Mouse (Mus musculus) left cerebral cortex, adult 11 months (tissue): ENCODE measurements at regions not wholly inside any gene's neighbourhood (a gene's known extent, or its start where the extent isn't known, plus 50 kb on each side); places are given as distances from the start of the nearest gene placed in this dataset.

Source experiments
- DNase-seq: peaks from one replicate; pipeline ENCODE4 v3.0.0; 2022; ENCODE audit warnings: low spot score

DNA sequence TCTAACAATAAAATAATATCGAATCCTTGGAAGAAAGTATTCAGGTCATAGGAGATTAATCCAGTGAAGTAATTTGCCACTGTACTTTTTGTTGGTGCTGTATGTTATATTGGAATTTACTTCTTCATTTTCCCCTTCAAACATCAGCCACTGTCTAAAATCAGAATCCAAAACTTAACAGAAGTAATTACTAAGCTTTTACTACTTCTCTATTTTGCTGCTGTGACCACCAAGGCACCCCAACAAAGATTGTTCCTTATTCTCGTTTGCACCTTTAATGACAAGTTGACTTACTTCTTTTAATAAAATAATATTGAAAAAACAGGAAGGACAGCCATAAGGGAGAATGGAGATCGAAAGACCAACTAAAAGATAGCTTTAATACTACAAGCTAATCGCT is 1130.1 kb upstream of the Cited2 start:
- DNase-seq = no peak

DNA sequence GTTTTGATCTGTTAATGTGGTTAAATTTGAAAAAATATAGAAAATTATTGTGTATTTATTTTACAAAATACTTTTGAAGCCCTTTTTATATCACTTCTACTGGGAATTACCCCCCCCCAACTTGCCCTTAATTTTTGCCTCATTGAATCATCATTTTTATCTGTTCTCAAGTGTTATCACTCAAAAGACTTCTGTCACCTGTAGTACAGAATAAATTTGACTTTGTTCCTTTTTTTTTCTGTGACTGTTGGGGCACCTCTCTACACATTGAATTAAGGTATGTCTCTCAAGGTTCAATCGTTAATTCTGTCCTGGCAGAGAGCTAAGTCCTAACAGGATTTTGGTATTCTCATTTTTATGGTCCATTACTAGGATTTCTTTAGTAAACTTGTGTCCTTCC is 1123.0 kb upstream of the Cited2 start:
- DNase-seq = no peak

DNA sequence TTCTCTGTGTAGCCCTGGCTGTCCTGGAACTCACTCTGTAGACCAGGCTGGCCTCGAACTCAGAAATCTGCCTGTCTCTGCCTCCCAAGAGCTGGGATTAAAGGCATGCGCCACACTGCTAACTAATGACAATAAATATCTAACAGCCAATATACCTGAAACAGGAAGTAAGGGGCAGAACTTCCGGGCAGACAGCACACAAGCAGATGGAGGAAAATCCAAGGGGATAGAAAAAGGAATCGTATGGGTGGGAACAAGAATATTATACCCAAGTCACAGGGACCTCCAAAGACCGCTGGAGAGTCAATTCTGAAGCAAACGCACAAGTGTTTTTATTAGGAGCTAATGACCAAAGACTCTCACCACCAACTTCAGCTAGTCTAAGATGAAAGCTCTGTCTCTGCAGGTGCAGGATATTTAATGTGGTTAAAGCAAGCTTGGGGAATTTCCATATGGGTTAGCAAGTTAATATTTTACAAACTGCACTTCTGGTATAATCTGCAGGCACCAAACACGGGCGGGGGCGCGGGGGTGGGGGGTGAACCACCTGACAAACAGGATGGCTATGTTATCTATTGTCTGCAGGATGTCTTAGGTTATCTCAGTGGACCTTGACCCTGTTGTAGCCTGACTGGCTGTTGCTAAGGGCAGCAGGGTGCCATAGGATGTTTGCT is 1122.3 kb upstream of the Cited2 start:
- DNase-seq = no peak

DNA sequence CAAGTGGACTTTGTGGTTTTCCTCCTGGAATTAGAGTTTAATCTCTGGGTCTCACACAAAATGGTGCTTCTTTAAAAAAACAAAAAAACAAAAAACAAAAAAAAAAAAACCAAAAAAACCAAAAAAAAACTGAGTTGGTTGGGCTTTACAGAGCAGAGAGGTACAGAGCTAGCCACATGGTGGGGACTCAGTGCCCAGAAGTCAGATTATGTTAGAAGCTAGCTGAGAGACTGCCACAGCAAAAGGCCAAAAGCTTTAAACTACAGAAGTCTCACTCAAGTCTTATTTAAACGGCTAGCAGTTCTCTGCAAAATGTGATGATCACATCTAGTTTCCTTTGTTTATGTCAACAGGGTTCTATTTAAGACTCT is 1121.8 kb upstream of the Cited2 start:
- DNase-seq = no peak

DNA sequence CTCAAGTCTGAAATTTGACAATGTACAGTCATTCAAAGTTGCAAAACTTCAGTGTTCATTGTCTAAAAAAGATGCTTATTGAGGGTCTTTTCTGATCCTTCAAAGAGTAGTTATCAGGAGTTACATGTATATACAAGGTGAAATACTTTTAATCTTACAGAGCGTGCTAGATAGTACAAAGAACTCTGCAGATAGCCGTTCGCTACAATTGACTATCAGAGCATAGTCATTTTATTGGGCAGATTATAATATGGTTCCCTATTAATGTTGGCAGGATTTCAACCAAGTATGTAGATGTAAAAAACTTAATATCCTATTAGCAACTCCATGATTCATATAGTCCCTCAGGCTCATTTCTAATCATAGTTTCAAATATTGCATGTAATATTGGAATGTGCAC is 1114.7 kb upstream of the Cited2 start:
- no peak for DNase-seq

DNA sequence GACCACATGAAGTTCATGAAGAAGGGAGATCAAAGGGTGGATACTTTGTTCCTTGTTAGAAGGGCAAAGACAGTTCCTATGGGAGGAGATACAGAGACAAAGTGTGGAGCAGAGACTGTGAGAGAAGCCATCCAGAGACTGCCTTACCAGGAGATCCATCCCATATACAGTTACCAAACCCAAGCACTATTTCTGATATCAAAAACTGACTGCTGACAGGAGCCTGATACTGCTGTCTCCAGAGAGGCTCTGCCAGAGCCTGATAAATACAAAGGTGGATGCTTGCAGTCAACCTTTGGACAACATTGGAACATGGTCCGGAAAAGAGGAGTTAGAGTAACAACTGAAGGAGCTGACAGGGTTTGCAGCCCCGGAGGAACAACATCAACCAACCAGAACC is 1104.3 kb upstream of the Cited2 start:
- DNase-seq = no peak

DNA sequence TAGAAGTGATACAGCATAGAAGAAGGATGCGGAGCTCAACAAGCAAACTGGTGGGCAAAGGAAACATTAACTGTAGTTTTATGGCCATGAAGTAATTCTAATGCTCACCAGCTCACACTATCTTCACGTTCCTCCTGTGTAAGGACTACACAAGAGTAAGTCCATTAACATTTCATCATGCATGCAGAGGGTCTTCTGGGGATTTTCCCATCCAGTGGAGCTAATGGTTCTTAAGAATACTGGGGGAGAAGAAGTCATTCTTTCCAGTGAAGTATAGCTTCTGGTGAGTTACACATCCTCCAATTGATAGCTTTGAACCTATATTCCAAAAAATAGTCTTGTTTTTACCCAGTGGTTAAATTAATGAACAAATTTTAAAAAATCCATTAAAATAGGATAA is 1103.4 kb upstream of the Cited2 start:
- no peak for DNase-seq

DNA sequence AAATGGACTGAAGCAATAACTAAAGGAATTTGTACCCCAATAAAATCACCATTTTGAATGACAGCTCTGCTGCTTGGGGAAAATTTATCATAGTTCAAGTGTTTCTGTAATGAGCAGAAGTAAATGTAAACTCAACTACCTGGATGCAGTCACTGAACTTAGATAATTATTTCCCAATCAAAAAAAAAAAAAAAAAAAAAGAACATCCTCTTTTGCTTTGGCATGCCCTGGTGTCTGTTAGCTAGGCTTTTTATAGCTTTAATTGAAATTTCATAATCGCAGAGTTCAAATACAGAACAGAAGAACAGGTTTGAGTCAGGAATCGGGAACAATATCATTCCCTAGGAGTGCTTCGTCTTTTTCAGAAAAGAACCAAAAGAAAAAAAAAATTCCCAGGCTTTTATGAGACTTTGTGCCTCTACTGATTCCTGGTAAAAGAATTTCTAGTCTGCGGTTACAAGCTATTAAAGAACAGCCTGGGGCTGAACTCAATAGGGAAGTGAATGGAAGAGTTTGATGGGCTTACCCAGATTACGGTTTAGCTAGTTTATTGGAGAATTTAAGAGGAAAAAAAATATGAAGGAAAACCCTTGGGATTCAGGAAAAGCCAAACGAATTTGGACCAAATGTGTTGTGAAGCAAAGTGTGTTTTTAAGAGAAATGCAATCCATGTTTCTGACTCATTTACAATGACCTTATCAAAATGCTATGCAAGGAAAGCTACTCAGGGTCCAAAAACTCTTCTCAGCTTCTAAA is 1102.0 kb upstream of the Cited2 start:
- no peak for DNase-seq

DNA sequence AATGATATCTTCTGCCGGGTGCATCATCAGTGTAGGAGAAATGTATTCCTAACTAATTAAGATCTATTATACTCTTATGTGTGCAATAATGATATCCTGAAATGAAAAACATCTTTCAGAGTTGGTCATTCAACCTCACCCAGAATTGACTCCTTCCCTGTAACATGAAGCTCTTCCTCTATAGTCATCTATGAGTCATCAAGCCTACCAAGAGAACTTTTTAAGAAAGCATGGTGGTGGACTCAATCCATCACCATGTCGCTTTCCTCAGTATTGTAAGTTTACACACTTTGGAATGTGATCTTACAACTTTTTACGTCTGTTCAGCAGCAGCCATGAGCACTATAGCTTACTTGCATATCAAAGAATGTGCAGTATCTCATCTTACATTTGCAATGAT is 1100.2 kb upstream of the Cited2 start:
- no peak for DNase-seq

DNA sequence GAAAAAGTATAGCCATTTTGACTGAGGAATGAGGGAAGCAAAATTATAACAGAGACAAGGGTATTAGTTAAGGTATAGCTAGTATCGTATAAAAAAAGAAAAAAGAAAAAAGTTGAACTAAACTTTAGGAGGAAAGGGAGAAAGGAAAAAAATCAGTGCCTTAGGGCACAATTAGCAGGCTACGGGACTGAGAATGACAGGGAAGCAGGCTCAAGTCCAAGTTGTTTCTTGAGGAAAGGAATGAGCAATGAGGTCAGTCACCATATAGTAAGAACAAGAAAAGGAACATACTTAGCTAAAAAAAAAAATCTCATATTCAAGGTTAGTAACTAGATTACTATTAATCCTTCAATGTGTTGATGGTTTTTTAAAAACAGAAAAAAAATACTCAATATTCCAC is 1089.8 kb upstream of the Cited2 start:
- DNase-seq = no peak

DNA sequence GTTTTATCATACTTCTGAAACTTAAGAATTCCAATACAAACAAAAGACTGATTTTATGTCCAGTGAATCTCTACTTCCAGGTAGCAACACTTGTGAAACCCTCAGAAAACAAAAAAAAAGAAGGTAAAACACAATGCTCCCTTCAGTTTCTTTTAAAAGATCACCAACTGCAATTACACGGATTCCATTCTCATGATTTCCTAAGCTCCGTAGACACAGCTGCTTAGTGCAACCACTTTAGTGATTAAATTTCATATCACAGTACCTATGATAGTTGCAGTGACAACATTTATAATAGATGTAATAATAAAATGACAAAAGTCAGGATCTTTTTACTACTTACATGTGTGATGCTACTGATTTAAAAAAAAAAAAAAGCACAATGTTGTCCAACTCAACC is 1087.6 kb upstream of the Cited2 start:
- no peak for DNase-seq

DNA sequence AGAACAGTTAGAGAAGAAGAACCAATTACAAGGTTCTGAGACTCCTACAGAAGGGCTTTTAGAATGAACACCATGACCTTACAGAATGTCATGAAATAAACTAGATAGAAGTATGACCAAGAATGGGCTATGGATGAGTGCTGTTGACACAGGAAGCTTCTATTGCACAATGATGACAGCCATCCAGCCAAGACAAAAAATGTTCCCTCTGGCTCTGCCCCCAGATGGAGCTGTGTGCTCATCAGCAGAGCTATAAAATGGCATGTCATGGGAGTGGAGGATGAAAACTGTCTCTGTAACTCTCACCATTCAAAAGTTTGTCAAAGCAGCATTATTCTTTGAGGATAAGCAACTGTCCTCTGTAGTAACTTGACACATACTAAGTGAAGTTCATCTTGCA is 1086.0 kb upstream of the Cited2 start:
- no peak for DNase-seq

DNA sequence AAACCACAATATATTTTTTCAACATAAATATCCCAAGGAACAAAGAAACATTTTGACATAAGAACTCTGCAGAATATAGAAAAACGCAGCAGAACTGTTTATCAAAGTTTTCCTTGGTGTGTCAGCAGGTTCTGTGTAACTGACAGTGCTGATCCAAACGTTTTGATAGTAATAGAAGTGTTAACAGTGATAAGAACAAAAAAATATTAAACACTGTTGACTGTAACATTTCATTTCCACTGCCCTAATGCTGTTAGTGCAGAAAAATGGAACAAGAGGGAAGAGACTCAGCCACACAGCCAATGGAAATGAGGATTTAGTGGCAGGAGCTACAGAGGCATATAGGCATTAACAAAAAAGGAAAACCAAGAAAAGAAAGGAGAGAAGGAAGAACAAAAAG is 1084.9 kb upstream of the Cited2 start:
- no peak for DNase-seq

DNA sequence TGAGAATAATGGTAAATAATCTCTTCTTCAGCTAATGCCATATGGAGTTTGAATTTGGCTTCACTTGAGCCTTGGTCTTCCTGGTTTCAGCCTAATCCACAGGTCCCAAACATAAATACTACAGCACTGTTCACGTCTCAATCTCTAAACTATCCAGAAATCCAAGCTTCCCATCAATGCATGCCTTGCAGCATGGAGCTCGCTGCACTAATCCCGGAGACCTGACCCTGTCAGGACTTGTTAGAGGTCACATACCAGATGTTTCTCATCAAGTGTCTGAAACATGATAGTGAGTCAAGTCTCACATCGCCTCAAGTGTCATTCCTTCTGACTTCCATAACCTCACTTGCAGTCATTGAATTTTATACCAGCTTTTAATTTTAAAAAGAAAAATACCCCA is 1082.9 kb upstream of the Cited2 start:
- DNase-seq = no peak

DNA sequence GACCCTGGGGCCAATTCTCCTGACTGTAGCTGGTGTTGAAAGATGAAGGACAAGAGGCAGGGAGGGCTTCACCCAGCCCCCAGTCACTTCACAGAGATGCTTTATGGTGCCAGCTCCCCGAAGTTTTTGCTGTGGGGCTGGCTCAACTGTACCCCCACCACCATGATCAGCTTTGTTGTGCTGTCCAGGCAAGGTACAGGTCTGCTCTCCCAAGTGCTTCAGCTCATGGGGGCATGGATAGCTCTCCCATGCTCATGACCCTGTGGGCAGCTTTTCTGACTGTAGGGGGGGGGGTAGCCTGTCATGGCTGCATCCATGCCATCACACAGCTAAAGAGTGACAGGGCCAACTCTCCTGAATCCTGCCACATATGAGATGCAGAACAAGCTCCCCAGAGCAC is 1072.9 kb upstream of the Cited2 start:
- no peak for DNase-seq

DNA sequence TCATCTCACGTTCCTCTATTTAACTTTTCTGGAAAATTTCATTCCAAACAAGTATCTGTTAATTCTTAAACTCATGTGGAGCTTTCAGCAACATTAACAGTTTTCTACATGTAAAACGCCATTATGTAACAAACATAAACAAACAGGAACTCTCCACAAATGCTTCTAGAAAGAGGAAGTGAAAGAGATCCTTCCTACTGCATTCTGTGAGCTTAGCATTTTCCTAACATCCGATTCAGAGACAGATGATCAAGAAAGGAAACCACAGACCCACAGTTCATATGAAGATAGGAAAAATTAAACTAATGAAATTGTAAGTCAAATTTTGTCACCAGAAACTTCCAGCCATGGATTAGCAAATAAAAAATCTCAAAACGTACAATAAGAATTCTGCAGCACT is 1070.6 kb upstream of the Cited2 start:
- DNase-seq = no peak

DNA sequence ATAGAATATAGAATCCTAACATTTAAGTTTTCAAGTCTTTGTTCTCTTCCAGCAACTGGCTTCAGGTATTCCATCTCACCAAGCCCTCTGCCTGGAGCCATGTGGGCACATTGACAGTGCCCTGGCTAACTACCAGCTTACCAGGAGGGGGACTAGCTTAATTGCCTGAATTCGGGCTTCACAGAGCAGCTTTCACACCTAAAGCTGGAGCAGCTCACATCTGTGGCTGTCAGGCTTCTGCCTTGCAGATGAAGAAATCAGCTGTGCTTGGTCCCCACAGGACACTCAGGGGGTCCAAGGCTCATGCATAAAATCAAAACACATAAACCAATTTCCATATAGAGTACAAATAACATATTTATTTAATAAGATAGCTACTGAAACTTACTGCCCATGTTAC is 1058.5 kb upstream of the Cited2 start:
- DNase-seq = no peak

DNA sequence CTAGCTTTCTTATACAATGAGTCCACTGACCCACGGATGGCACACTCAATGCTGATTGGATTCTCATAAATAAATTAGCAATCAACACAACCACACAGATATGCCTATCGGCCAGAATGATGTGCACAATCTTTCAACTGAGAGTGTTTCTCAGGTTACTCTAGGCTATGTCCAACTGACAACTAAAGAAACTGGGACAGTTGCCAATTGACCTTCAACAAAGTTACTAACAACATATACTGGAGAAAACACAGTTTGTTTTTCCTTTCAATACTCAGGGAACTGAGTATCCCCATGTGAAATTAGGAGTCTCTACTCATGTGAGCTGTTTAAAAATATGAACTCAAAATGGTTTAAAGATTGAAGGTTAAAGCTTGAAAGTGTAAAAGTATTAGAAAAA is 1052.7 kb upstream of the Cited2 start:
- DNase-seq = no peak

DNA sequence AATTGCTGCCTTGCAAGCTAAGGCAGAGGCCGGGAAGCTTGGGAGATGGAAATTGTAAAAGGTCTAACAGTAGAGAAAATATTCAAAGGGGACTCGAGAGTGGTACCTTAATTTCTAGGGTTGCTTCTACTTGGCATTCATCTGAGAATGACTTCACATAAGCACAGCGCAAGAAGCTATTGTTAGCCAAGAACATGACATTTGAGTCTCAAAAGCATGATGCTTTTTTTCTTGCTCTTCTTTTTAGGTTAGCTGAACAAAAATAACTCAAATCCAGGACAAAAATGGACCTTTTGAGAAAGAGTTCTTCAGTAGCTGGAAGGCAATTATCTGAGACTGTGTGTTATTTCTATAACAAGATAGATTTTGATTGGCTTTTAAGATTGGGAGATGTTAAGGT is 1042.0 kb upstream of the Cited2 start:
- DNase-seq = no peak

DNA sequence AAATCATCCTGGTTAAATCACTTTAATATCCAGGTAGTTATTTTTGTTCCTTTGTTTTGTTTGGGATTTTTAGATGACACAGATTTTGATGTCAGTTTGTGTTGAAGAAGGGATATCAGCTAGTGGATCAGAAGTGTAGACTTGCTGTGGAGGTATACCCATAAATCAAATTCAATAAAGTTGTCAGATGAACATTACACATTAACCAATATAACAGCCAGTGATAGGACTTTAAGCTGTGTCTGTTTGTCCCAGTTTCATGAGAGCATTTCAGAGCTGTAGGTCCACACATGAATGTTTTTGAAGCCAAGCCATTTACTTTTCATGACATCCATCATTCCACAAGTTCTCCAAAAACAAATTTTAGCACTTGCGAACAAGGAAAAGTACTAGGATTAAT is 1037.7 kb upstream of the Cited2 start:
- no peak for DNase-seq

DNA sequence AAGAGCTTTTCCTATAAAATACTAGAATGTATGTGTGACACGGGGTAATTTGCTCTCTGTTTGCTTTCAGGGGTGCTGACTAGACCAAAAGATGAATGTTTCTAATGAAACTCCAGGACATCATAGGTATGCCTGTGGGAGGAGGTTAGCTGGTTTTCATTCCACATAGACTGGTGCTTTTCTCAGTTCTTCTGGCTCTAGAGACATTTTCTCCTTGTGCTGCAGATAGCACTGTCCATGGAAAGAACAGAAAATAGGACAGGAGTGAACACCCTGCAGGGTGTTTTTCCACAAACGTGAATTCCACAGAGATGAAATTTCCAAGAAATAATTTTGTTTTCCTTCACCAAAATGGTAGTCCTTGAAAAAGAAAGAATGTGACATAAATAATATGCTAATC is 1016.0 kb upstream of the Cited2 start:
- DNase-seq = no peak

DNA sequence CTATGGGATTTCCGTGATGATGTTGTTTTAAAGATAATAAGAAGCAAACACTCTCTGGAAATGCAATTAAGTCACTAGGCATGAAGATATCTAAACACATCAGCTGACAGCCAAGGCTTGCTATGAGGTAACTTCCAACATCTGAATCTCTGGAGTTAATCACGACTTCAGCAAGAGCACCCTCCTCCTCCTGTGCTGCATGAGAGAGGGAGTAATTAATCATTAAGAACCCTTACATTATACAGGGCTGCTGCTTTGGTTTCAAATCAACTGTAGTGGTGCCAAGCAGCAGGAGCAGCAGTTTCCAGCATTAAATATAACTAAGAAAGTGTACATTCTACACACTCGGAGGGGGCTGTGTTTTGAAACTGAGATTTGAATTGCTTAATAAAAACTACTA is 1009.9 kb upstream of the Cited2 start:
- DNase-seq = no peak

DNA sequence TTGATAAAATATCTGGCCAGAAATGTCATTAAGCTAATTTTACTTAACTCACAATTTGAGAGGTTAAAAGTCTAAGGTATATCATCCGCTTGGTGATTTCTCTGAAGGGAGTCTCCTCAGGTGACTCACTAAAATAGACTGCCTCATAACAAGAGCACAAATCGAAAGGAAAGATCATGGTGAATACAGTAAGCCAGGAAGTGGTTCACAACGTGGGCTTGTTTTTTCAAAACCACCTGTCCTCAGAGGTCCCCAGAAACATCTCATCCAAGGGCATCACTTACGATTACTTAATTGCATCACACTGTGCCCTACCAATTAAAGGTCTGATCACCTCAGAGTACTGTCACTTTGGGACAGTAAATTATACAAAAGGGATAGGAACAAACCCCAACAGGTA is 1009.0 kb upstream of the Cited2 start:
- no peak for DNase-seq

DNA sequence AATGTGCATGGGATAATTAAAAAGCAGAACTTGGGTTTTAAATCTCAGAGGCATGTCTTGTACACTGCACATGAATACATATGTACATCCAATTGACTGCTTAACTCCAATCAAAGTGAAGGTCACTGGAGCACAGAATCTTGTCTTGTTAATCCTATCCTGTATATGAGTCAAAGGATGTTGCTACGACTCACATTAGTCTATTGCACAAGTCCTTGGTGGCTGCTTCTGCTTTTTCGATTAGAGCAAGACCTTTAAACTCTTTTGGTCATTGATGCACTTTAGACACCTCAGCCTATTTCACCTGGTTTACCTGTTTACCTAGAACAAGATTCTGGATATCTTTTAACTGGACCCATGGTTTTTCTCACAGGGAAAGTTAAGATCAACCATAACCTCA is 1008.5 kb upstream of the Cited2 start:
- DNase-seq = no peak
